Mouse (Mus musculus) gonadal fat pad, adult 2 months (tissue): Measurements from ENCODE around the gene 4930562C15Rik. TPM values are rescaled to one million over a fixed set of nuclear protein-coding genes. Genes with fewer than 3 reads are reported as not detected.

Source experiments
- DNase-seq: peaks from one replicate; pipeline ENCODE4 v3.0.0-alpha.2; 2012; ENCODE audit warnings: low read depth
- polyA plus RNA-seq: library from polyadenylated mRNA; depleted of rRNA; stranded (reverse); fragments of >200 nt; gene quantifications from 2 replicates; pipeline ENCODE4 v1.2.3, GENCODE M21; 2012; rRNA removed

The 4930562C15Rik gene
- polyA plus RNA-seq, 1 experiment, result 0.19 TPM

DNA sequence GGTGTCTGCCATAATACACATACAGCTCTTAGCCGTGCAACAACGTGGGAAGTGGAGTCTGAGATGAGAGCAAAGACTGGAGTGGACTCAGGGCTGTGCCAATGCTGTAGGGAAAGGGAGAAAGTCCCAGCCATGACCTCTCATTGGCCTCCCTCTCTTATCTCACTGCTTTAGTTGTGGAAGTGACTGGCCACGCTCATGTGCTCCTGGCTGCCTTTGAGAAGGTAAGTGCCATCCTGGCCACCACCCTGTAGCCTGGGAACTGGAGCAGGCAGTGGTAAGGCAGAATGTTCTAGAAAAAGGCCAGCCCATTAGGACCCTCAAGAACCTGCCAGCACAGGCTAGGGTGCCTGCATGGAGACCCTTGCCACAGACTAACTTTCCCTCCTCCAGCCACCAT, 80.7 kb downstream of the 4930562C15Rik start:
- DNase-seq, result no peak

DNA sequence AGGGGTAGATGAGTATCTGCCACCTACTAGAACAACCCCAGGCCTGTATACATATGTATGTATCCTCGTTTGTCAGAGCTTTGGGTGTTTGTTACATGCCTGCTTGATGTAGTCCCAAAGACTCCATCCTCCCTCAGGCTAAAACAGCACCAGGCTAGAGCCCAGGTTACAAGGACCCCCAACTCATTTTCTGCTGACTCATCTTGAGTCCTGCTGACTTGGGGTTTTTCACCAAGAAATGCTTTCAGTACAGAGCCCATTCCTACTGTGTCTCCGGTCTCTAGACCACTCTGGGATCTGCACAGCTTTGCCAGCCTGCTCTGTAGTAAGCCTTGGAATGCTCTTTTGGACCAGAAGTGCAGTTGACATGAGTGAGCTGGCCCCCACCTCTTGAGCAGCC, 81.4 kb downstream of the 4930562C15Rik start:
- no peak for DNase-seq

Other genes with a start within 250 kb of the 4930562C15Rik start
- gene Glis2, start 240.7 kb upstream of the 4930562C15Rik start, polyA plus RNA-seq, result 20.4 and 22.2 TPM in 2 replicates
- gene Pam16, start 210.4 kb upstream of the 4930562C15Rik start, polyA plus RNA-seq, result 18.3 and 25.4 TPM in 2 replicates
- gene Vasn, start 195.5 kb upstream of the 4930562C15Rik start, polyA plus RNA-seq, result 46.2 and 49.7 TPM in 2 replicates
- 26.9 and 37.2 TPM in 2 replicates for gene Dnaja3, start 195.4 kb upstream of the 4930562C15Rik start, polyA plus RNA-seq
- 40.2 and 44.5 TPM in 2 replicates for gene Coro7, start 155.6 kb upstream of the 4930562C15Rik start, polyA plus RNA-seq
- gene Nmral1, start 116.1 kb upstream of the 4930562C15Rik start, polyA plus RNA-seq, result 9.5 and 10.4 TPM in 2 replicates
- 49.5 and 53.2 TPM in 2 replicates for gene Hmox2, start 109.1 kb upstream of the 4930562C15Rik start, polyA plus RNA-seq
- gene Cdip1, start 45.1 kb upstream of the 4930562C15Rik start, polyA plus RNA-seq, result 73.7 and 84.7 TPM in 2 replicates
- gene Ubald1, start 44.9 kb downstream of the 4930562C15Rik start, polyA plus RNA-seq, result 48.3 and 68.8 TPM in 2 replicates
- gene Mgrn1, start 50.8 kb downstream of the 4930562C15Rik start, polyA plus RNA-seq, result 147 and 154 TPM in 2 replicates
- 89.6 and 113 TPM in 2 replicates for gene Nudt16l1, start 103.3 kb downstream of the 4930562C15Rik start, polyA plus RNA-seq
- 48.1 and 58.8 TPM in 2 replicates for gene Anks3, start 128.8 kb downstream of the 4930562C15Rik start, polyA plus RNA-seq
- 1.1 and 2.1 TPM in 2 replicates for gene Sept12, start 162.4 kb downstream of the 4930562C15Rik start, polyA plus RNA-seq
- gene Smim22, start 171.9 kb downstream of the 4930562C15Rik start, polyA plus RNA-seq, result 73.8 and 89.8 TPM in 2 replicates
- 161 and 182 TPM in 2 replicates for gene Rogdi, start 178.1 kb downstream of the 4930562C15Rik start, polyA plus RNA-seq
- 68.0 and 80.6 TPM in 2 replicates for gene Glyr1, start 214.4 kb downstream of the 4930562C15Rik start, polyA plus RNA-seq
- gene Ubn1, start 214.6 kb downstream of the 4930562C15Rik start, polyA plus RNA-seq, result 32.0 and 38.2 TPM in 2 replicates